8 mouse cellular contexts compared by ENCODE assay signal in the genomic region with DNA sequence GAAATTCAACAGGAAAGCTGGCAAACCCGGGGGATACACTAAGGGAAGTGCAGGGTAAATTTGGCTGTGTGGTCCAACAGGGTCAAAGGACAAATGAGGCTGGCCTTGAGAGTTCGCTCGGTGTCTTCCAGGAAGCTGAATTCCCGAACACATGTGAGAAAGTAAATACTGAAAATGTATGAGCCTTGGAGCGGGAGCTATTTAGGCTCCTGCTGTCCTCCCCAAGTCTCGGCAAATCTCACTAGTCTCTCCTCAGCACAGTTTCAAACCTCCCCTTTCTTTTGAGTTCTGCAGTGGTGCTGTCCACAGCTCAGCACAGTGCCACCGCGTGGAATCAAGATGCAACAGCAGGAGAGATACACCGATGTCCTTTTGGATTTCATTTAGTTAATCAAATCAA. TPM values are rescaled to one million over a fixed set of nuclear protein-coding genes. Genes with fewer than 3 reads are reported as not detected.
DNase-seq lines count a peak whose midpoint lies in the region; ATAC-seq lines count a peak whose summit lies in the region.

No protein-coding gene starts in this region.

- 5% methylated on average over 9 of the region's 9 CpGs for WGBS in liver, embryonic 15.5 days (ENCODE audit: insufficient replicate concordance)
- 10% methylated on average over 9 of the region's 9 CpGs for WGBS in neural tube, embryonic 11.5 days

- no peak overlapping the region for H3K4me3 ChIP-seq in liver, embryonic 15.5 days (replicated peaks)
- no peak overlapping the region for H3K4me3 ChIP-seq in neural tube, embryonic 11.5 days (ENCODE audit: low read depth, low read length)

- no peaks in the 10 kb centered on the region for H3K9me3 ChIP-seq in liver, embryonic 15.5 days (replicated peaks)
- no peaks in the 10 kb centered on the region for H3K9me3 ChIP-seq in neural tube, embryonic 11.5 days (ENCODE audit: control insufficient read depth, low read length)

- peak; percentile 40 for DNase-seq in urinary bladder, postnatal 25 days (ENCODE audit: low spot score)
- no peak for DNase-seq in urinary bladder, postnatal 10 days (ENCODE audit: low spot score)
- DNase-seq in cerebellum, postnatal 10 days: peak; percentile 73
- peak; percentile 53 to 66 for DNase-seq in heart, adult 18-20 months
- peak; percentile 53 for DNase-seq in kidney, adult 18-20 months
- peak; percentile 63 for DNase-seq in neural tube, embryonic 11.5 days (ENCODE audit: low spot score)
- peak; percentile 59 for DNase-seq in thymus, postnatal 0 days (ENCODE audit: low spot score)

- no peak for ATAC-seq in liver, embryonic 15.5 days (ENCODE audit: insufficient read depth)
- ATAC-seq in neural tube, embryonic 11.5 days (ENCODE audit: insufficient read depth, low FRiP score, low TSS enrichment): peak; percentile 72

- no peak overlapping the region for H3K9ac ChIP-seq in liver, embryonic 15.5 days
- H3K9ac ChIP-seq in neural tube, embryonic 11.5 days (ENCODE audit: low read length): no peak overlapping the region

- no peaks in the 10 kb centered on the region for H3K36me3 ChIP-seq in liver, embryonic 15.5 days (replicated peaks)
- H3K36me3 ChIP-seq in neural tube, embryonic 11.5 days (ENCODE audit: control insufficient read depth, insufficient read depth, low read length): no peaks in the 10 kb centered on the region

- H3K27ac ChIP-seq in liver, embryonic 15.5 days (replicated peaks): no peak overlapping the region
- H3K27ac ChIP-seq in neural tube, embryonic 11.5 days (ENCODE audit: low read depth, low read length): no peak overlapping the region

- H3K27me3 ChIP-seq in liver, embryonic 15.5 days: no peaks in the 10 kb centered on the region
- no peaks in the 10 kb centered on the region for H3K27me3 ChIP-seq in neural tube, embryonic 11.5 days (ENCODE audit: control insufficient read depth, insufficient read depth, low read length)

- H3K4me1 ChIP-seq in liver, embryonic 15.5 days (replicated peaks): 0 out of 2 replicates have a peak, but pooled peaks cover 3% of the 10 kb centered on the region
- H3K4me1 ChIP-seq in neural tube, embryonic 11.5 days (ENCODE audit: control insufficient read depth, insufficient read depth, low read length): no peaks in the 10 kb centered on the region

- H3K4me2 ChIP-seq in liver, embryonic 15.5 days: peak overlapping the region; percentile 32
- H3K4me2 ChIP-seq in neural tube, embryonic 11.5 days (ENCODE audit: low read depth): peak overlapping the region; percentile 31; the same call in 1 of the 2 replicates

RNA-seq across cellular contexts. Expression of a gene that starts 32.8 kb away (rescaled TPM):
- 10 to 100 TPM in 1 of 2 experiments, 1 to 10 TPM in 1; 6.7 to 10.3 TPM for total RNA-seq in heart, adult 18-20 months (2021)
- polyA plus RNA-seq in liver, embryonic 15.5 days (2015; fragmentation: Nextera tagmentation; extraction: Ambion mirVana): 2.8 and 3.7 TPM in 2 replicates
- polyA plus RNA-seq in neural tube, embryonic 11.5 days (2014; fragmentation: Nextera tagmentation; extraction: Ambion mirVana): 27.0 and 27.1 TPM in 2 replicates
- 48.3 and 52.7 TPM in 2 replicates for polyA plus RNA-seq in thymus, postnatal 0 days (2015; fragmentation: Nextera tagmentation; extraction: Ambion mirVana)
